Mouse (Mus musculus) 3T3-L1 (cell line): ENCODE results near the gene Igsf8.
"Not testable (repeated sequence)": the region's sequence is repeated elsewhere in the genome, so short reads cannot be mapped to it uniquely, and the experiment has no call there.

ENCODE experiments used
- DNase-seq: peaks from one replicate; pipeline ENCODE4 v3.0.0-alpha.2; 2015; ENCODE audit warnings: low read depth, low spot score

Gene Igsf8

GRCm38 (mm10) chr1:172261477-172262078 is at the start of gene Igsf8:
Igsf8 (plus strand) TSS chr1:172261641.
- DNase-seq: no peak

DNA sequence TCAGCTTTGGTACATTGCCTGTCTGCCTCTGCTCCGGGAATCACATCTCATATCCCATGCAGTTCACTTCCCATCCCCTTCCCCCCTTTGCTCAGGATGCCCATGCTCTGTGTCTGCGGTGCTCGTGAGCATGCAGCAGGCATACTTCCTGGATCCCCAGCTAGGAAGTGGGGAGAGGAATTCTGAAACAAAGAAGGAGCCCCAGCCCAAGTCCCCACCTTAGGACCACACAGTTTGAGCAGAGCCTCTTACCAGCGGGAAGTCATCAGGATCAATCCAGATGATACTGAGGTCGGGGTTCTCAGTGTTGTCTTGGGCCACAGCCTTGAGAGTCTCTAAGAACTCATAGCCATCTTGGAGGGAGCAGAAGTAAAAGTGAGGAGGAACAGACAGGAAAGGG is 48.7 kb upstream of the Igsf8 start:
- no peak for DNase-seq

DNA sequence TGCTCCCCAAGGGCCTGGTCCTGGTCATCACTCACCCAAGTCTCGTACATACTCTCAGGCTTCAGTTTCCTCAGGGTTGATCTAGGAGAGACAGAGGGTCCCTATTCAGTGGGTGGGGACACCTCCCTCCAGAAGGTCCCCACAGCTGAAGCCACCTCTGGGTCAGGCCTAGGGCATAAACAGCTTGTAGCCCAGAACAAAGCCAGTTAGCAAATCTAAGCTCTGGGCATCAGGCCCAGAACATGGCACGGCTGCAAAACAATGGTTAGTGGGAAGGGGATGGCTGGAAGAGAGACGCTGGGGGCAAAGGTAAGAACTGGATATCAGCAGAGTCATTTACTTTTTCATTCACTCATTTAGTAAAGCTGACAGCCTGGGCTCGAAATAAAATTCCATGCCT is 47.7 kb upstream of the Igsf8 start:
- DNase-seq: no peak

DNA sequence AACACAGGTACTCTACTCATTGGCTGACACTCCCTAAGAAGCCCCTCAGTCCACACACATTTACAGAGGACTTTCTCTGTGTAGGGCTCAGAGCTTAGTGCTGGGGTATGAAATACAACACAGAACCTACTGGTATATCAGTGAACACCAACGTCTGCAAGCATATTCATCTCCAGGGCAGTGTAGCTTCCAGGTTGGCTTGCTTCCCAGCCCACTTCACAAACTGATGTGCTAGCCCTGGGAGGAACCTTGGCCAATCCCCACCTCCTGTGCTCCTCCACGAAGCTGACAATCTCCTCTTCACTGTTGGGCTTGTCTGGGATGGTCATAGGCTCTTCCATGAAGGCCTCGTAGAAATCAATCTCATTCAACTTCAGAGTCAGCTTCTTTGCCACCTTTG is 46.7 kb upstream of the Igsf8 start:
- no peak for DNase-seq

GRCm38 (mm10) chr1:172217148-172217547 is 44.3 kb upstream of the Igsf8 start:
- DNase-seq: peak; percentile 94

- no peak for DNase-seq
These were observed 43.1 kb upstream of the Igsf8 start for GRCm38 (mm10) chr1:172218164-172218910.

DNA sequence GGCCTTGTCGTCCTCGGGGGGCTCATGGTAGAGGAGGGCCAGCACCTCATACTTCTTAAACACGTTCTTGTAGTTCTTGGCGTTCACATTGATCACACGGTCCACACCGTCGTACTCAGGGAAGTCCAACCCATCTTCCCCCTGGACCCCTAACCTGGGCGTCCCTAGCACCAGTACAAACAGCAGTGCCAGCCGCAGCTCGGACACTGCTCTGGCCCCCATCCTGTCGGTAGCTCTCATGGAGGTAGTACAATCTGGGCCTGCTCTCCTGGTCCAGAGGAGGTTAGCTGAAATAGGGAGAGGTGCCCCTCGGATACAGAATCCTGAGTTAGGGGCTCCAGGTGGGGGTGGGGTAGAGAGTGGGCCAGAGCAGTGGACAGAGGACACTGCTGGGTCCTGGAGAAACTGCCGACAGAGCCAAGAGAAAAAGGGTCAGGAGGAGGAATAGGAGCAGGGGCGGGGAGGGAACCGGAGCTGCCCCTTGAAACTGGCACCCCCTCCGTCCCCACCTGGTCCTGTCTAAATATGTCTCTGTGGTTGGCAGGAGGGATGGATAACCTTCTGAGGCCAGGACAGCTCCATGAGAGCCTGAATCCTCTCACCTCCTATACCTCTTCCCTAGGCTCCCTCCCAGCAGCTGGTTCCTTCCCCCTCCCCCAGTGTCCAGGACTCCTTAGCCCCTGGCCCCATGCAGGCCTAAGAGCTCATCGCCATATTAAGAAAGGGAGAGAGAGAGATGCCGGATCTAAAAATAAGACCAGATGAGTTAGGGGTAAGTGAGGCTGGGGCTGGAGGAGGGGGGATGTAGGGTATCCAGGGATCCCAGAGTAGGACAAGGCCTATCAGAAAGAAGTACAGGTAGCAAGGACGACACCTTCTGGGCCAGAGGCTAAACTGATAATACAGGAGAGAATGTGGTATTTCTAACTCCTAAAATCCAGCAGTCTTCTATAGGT is 41.7 kb upstream of the Igsf8 start, which contains the start of gene Casq1:
Gene Casq1, minus strand, starts transcription at position 418 of the 956 bp plus-strand sequence.
- no peak for DNase-seq

DNA sequence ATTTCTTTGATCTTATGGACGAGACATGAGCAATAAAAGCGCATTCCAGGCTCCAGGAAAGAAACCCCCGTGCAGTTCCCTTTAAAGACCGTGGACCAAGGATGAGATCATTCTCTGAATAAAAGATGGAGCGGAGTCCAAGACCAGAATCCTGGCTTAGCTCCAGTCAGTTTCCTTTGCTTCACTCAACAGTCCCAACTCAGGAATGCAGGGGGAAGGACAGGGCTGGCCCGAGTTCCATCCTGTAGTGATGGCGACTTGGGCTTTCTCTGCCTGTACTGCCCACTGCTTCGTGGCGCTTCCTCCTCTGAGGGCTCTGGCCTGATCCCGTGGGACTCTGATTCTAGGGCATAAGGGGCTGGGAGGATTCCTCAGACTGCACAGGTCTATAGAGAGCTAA is 41.0 kb upstream of the Igsf8 start:
- peak; percentile 88 for DNase-seq

DNA sequence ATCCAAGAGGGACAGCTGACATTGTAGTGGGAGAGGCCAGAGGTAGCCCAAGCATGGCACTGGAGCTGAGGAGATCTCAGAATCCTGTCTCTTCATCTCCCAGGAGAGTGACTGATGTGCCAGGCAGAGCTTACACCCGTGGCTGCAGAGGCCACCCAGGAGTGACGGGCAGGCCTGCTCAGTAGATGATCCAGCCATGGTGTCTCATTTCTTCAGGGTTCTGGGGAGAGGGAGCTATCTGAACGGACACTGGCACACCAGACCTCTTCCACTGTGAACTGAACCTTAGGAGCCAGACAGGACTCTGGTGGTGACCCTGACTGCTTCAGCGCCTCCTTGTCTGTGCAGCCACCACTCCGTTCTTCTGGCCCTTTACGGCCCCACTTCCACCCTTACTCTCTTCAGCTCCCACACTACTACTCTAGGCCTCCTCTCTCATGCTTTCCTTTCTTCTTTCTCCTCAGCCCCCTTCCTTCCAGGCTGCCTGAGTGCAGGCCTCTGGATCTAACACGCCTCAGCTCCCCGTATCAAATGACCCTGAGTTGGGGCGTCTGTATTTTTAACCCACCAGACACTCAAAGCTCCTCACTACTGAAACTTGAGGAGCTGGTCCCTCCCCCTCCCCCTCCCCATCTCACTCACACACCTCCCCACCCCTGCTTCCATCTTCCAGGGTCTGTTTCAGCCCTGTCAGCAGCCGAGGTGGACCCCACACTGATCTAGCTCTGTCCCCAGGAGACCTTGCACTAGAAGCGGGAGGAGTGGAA is 40.0 kb upstream of the Igsf8 start:
- no peak for DNase-seq

- no peak for DNase-seq
These were observed 33.2 kb upstream of the Igsf8 start for GRCm38 (mm10) chr1:172228209-172228608.

- peak; percentile 85 for DNase-seq
These were observed 32.2 kb upstream of the Igsf8 start for GRCm38 (mm10) chr1:172229215-172229614.

DNA sequence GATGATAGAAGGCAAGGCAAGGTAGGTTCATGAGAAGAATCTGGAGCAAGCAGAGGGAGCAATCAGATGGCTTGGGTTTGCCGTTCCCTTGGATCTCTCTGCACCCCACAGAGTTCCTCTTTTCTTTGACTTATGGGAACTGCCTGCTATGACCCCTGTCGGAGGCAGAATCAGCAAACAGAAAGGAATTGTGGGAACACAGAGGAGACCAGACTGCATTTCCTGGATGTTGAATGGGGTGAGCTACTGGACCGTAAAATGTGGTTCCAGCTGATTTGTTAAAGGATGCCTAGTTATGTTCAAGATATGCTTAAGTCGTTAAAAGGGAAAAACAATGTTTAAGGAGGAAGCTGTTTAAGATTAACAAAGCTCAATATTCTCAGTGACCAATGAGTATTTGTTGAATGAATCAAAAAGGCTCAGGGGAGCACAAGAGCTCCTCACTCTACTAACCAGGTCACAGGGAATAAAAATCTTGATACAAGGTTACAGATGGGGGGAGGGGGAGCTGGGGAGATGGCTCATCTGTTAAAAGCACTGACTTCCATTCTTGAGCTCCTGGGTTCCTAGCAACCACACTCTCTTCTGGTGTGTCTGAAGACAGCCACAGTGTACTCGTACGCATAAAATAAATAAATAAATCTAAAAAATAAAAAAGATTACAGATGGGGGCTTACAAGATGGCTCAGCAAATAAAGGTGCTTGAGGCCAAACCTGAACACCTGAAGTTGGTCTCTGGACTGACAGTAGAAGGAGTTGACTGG is 20.3 kb upstream of the Igsf8 start:
- no peak for DNase-seq

DNA sequence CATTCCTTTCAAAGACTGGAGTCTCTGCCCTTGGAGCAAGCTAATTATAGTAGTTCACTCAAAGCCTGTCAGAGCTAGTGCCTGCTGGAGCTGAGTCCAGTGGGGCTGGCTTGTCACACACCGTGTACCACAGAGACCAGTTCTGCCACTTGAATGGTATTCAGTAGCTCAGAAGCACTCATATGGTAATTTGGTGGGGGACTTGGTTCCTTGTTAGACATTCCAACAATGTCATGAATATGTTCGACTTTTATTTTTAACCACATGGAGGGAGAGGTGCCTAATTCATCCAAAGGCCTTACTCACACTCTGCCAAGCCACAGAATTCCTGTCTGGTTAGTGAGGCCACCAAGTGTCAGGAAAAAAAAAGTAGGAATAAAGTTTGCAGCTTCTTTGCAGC is 19.0 kb upstream of the Igsf8 start:
- peak; percentile 95 for DNase-seq

- DNase-seq: no peak
These were observed 17.8 kb upstream of the Igsf8 start for GRCm38 (mm10) chr1:172243547-172244205.

DNA sequence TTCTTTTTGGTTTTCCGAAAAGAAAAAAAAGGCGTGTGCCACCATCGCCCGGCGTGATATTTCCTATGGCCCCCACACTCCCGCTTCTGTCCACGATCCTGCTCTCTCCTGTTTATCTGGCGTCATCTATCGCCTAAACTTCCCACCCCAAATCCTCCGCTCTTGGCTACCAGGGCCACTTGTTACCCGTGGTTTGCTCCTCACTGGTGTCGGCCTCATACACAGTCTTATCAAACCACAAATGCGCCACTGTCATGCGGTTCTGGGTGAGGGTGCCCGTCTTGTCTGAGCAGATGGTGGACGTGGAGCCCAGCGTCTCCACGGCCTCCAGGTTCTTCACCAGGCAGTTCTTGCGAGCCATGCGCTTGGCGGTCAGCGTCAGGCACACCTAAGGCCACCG is 16.8 kb upstream of the Igsf8 start:
- DNase-seq: not testable (repeated sequence)

GRCm38 (mm10) chr1:172247216-172247615 is 14.2 kb upstream of the Igsf8 start:
- no peak for DNase-seq

GRCm38 (mm10) chr1:172247679-172248078 is 13.8 kb upstream of the Igsf8 start:
- peak; percentile 34 for DNase-seq

- no peak for DNase-seq
These were observed 3.1 kb upstream of the Igsf8 start, which contains the start of gene Atp1a4 for GRCm38 (mm10) chr1:172258314-172258713. Atp1a4 (minus strand) TSS chr1:172258414.

DNA sequence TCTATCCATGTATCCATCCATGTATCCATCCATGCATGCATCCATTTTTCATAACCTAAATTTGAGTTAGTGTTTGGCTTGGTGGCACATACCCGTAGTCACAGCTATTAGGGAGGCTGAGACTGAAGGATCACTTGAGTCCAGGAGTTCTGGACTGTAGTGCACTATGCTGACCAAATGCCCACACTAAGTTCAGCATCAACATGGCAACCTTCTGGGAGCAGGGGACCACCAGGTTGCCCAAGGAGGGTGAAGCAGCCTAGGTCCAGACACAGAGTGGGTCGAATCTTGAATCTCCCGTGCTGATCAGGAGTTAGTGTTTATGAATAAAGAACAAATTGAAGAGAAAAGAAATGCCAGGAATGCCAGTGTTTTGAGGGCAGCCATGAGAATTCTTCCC is 9.8 kb downstream of the Igsf8 start:
- no peak for DNase-seq

DNA sequence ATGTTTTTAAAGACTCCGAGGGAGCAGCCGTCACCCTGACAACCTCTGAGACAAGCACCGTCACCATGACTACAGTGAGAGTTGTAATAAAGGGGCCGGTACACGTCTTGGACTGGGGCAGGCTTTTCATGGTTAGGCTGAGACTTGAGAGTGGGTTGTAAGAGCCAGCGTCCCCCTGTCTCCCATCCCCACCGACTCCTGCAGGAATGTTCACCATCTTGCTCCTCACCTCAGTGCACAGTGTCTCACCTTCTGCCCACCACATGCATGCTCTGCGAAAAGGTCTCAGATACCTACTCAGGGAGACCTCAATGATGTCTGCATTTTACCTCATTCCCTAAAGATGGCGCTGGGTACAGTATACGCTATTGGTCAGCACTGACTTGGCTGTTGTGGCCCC is 10.3 kb downstream of the Igsf8 start:
- DNase-seq: no peak
